Mouse (Mus musculus) lung, postnatal 25 days (tissue): ENCODE results near the gene Gpr137.
"Not testable (repeated sequence)": the region's sequence is repeated elsewhere in the genome, so short reads cannot be mapped to it uniquely, and the experiment has no call there.

Experiments
- DNase-seq: peaks from one replicate; pipeline ENCODE4 v3.0.0; 2022; ENCODE audit warnings: low spot score

Gene Gpr137

DNA sequence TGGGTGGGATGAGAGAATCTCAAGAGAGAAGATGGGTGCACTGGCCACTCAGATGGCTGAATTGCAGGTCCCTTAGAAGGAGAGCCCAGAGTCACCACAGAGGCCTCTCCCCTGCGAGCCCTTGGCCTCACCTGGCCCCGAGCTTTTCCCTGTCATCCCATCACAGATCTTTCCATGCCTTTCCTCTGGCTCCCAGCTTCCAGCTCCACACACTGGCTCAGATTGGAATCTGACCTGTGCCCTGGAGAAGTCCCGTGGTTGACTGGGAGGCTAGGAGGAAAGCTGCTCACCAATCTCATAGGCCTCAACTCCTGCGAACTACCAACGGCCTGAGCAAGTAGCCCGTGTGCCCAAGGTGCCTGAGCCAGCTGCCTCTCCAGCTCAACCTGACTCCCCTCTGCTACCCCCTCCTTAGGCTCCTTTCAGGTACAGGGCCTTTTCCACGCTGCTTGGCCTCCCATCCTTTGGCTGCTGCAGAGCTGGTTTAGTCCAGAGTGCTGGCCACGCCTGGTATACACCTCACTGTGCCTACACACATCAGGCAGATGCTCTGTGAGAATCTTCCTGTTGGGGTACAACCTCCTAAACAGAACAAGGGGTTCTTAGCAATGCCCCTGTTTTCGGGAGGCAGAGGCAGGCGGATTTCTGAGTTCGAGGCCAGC is 36.7 kb downstream of the Gpr137 start:
- no peak for DNase-seq

DNA sequence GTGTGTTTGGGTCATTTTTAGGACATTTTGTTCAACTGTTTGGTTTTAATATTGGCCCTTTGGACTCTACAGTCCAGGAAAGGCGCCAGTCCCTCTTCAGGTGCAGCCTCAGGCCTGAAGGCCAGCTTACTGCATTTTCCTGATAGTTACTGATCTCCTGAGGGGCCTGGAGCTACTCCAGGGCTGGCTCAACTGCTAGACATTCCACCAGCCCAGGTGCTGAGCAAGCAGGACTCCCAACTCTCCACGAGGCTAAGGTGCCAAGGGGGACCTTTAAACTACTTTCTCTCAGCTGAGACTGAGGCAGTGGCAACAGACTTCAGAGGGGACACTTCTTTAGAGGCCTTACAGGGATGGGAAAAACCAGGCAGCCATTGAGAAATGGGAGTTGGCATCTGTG is 37.4 kb downstream of the Gpr137 start:
- DNase-seq, result no peak

- DNase-seq, result no peak
These were observed 39.2 kb downstream of the Gpr137 start for GRCm38 (mm10) chr19:6903031-6903430.

DNA sequence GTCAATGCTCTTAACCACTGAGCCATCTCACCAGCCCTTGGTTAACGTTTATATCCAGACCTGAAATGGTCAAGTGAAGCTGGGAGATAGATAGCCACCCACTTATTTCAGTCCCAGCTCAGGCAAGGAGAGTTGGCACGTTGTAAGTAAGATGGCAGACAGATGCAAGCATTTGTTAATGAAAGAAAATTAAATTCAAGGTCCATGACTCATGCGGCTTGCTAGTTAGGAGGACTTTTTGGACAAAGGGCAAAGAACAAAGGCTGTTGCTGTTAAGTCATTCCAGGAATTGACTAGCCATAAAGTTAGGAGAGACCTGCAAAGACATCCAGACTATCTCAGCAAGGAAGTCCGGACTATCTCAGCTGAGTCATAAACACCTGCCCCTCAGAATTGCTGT is 42.6 kb downstream of the Gpr137 start:
- DNase-seq, result no peak

DNA sequence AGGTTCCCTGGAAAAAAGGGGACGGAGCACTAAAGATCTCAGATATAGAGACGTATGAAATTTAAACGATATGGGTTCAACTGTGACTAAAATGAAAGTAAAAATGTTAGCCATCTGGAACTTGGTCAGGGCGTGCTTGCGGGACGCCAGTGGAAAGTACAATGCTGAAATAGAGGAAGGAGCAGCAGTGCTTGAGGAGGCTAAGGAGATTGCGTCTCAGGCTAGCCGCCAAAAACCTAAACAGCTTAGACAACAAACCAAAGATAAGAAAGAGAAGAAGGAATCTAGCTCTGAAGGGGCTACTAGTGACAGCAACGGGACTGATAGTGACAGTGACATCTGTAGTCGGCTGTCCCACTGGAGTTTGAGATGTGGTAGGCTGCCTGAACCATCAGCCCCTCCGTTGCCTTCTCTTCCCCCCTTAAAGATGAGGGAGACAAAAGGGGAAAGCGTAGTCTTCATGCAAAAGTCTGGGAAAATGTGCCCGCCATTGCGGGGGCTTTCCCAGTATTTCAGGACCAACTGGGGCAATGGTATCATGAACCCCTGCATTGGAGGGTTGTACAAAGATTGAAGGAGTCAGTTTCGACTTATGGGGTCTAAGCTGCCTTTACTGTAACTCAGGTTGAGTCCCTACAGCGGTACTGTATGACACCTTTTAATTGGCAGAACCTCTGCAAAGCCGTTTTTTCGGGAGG is 46.5 kb downstream of the Gpr137 start:
- DNase-seq, result not testable (repeated sequence)

- no peak for DNase-seq
These were observed 48.4 kb downstream of the Gpr137 start for GRCm38 (mm10) chr19:6893731-6894451.

- no peak for DNase-seq
These were observed 49.8 kb downstream of the Gpr137 start for GRCm38 (mm10) chr19:6892512-6892911.
